Mouse (Mus musculus) brain, embryonic 14.5 days (tissue): ENCODE results near the gene Gm14403.
"Not testable (repeated sequence)": the region's sequence is repeated elsewhere in the genome, so short reads cannot be mapped to it uniquely, and the experiment has no call there.

Experiments used
- CTCF ChIP-seq: fragments of 200-500 bp; IDR thresholded peaks from 2 replicates; pipeline ENCODE4 v1.5.1; 2012; ENCODE audit warnings: inconsistent platforms, mild to moderate bottlenecking, moderate library complexity, borderline replicate concordance; ENCODE audit not compliant: insufficient read depth, insufficient read length; ENCODE audit errors: extremely low read depth
- POLR2A ChIP-seq: fragments of 200-500 bp; IDR thresholded peaks from 2 replicates; pipeline ENCODE4 v1.6.1; 2012; ENCODE audit warnings: mild to moderate bottlenecking, inconsistent platforms, borderline replicate concordance; ENCODE audit not compliant: poor library complexity, insufficient read depth, insufficient read length, severe bottlenecking; ENCODE audit errors: extremely low read depth

DNA sequence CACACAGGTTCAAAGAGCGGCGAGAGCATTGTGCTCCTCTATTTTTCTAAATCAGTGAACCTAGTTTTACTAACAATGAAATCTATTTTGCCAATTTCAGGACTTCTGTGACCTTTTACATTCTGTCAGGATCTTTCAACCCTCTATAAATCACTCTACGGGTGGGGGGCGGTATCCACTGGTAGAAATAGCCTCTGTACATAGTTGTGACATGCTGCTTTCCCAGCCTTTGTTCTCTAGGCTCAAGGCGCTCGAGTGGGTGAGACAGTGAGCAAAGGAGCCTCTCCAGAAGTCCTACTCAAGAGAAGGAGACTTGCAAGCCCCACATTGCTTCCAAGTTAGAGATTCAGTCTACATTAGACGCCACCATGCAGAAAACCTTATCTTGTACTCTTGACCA lies 20.3 kb downstream of the Gm14403 start:
- not testable (repeated sequence) for TF ChIP-seq POLR2A, CTCF
